8 mouse cellular contexts compared by ENCODE assay signal in genomic region chr6:52639546-52640223, GRCm38 (mm10). TPM values are rescaled to one million over a fixed set of nuclear protein-coding genes. Genes with fewer than 3 reads are reported as not detected.
DNase-seq lines count a peak whose midpoint lies in the region; ATAC-seq and TF ChIP-seq lines count a peak whose summit lies in the region.

No protein-coding gene starts in this region.

- H3K9ac ChIP-seq in heart, embryonic 15.5 days = peak overlapping the region; percentile 84
- peak overlapping the region; percentile 87 for H3K9ac ChIP-seq in limb, embryonic 13.5 days

- DNase-seq in cerebellum, adult 9-10 months = peak; percentile 48
- DNase-seq in cerebellum, postnatal 10 days = no peak
- DNase-seq in thymus, adult 2 months = no peak
- DNase-seq in thymus, adult 18-20 months = no peak
- no peak for DNase-seq in urinary bladder, postnatal 25 days (ENCODE audit: low spot score)

- 1% methylated on average over 28 of the region's 28 CpGs for WGBS in thymus, adult 2 months
- 1% methylated on average over 26 of the region's 28 CpGs for WGBS in heart, embryonic 15.5 days
- WGBS in limb, embryonic 13.5 days = 2% methylated on average over 28 of the region's 28 CpGs

- H3K27ac ChIP-seq in thymus, adult 2 months (ENCODE audit: control insufficient read depth, insufficient read depth, low read length) = peak overlapping the region; percentile 63
- H3K27ac ChIP-seq in heart, embryonic 15.5 days = peak overlapping the region; percentile 86
- peak overlapping the region; percentile 70; the same call in 1 of the 2 replicates for H3K27ac ChIP-seq in limb, embryonic 13.5 days

- H3K27me3 ChIP-seq in thymus, adult 2 months (ENCODE audit: control insufficient read depth, insufficient read depth, low read length) = no peaks in the 10 kb centered on the region
- no peaks in the 10 kb centered on the region for H3K27me3 ChIP-seq in heart, embryonic 15.5 days
- no peaks in the 10 kb centered on the region for H3K27me3 ChIP-seq in limb, embryonic 13.5 days

- peak; percentile 24 for ATAC-seq in heart, embryonic 15.5 days (replicated peaks; ENCODE audit: insufficient number of reproducible peaks, insufficient read depth, low FRiP score, low read depth)
- ATAC-seq in limb, embryonic 13.5 days (ENCODE audit: low FRiP score, low read depth) = peak; percentile 42
- peak; percentile 14; the same call in 1 of the 2 replicates for ATAC-seq in monocyte, adult 5-6 weeks (replicated peaks; ENCODE audit: insufficient number of reproducible peaks, low FRiP score, low TSS enrichment, poor library complexity, severe bottlenecking)

- H3K4me1 ChIP-seq in thymus, adult 2 months (replicated peaks; ENCODE audit: control insufficient read depth, insufficient read depth, low read length) = peaks cover 13% of the 10 kb centered on the region
- H3K4me1 ChIP-seq in heart, embryonic 15.5 days (replicated peaks) = peaks cover 9% of the 10 kb centered on the region; the same call in 1 of the 2 replicates
- peaks cover 39% of the 10 kb centered on the region for H3K4me1 ChIP-seq in limb, embryonic 13.5 days

- H3K9me3 ChIP-seq in heart, embryonic 15.5 days (replicated peaks) = no peaks in the 10 kb centered on the region
- no peaks in the 10 kb centered on the region for H3K9me3 ChIP-seq in limb, embryonic 13.5 days

- TF ChIP-seq CTCF in thymus, adult 2 months (IDR thresholded peaks at IDR 0.05; ENCODE audit: borderline replicate concordance, control insufficient read depth, extremely low read depth, insufficient read depth, low read length, poor library complexity) = no peak

- no peak for TF ChIP-seq POLR2A in thymus, adult 2 months (IDR thresholded peaks at IDR 0.05; ENCODE audit: control insufficient read depth, extremely low read depth, insufficient read depth, low read length, poor library complexity)

- H3K4me2 ChIP-seq in heart, embryonic 15.5 days = peak overlapping the region; percentile 81
- peak overlapping the region; percentile 84 for H3K4me2 ChIP-seq in limb, embryonic 13.5 days (replicated peaks)

- H3K36me3 ChIP-seq in thymus, adult 2 months (ENCODE audit: control insufficient read depth, insufficient read depth, low read length) = no peaks in the 10 kb centered on the region
- H3K36me3 ChIP-seq in heart, embryonic 15.5 days = no peaks in the 10 kb centered on the region
- H3K36me3 ChIP-seq in limb, embryonic 13.5 days = no peaks in the 10 kb centered on the region

- peak overlapping the region; percentile 83 for H3K4me3 ChIP-seq in thymus, adult 2 months (ENCODE audit: control insufficient read depth, insufficient read depth, low read length)
- H3K4me3 ChIP-seq in heart, embryonic 15.5 days = peak overlapping the region; percentile 89
- peak overlapping the region; percentile 81 for H3K4me3 ChIP-seq in limb, embryonic 13.5 days

RNA-seq across cellular contexts. Expression of gene Hibadh, which starts 0.5 kb away (rescaled TPM):
- 56.0 and 66.5 TPM in 2 replicates for polyA plus RNA-seq in thymus, adult 2 months (2012; rRNA removed)
- 148 and 161 TPM in 2 replicates for polyA plus RNA-seq in heart, embryonic 15.5 days (2015; fragmentation: Nextera tagmentation; extraction: Ambion mirVana)
- 91.7 and 93.9 TPM in 2 replicates for polyA plus RNA-seq in limb, embryonic 13.5 days (2015; fragmentation: Nextera tagmentation; extraction: Ambion mirVana)
- total RNA-seq in monocyte, adult 5-6 weeks (2017) = 26.2 to 37.9 TPM (median 30.1 TPM) in 3 replicates
